Mouse (Mus musculus): ENCODE measurements around the gene Fiz1. TPM values are rescaled to one million over a fixed set of nuclear protein-coding genes. Genes with fewer than 3 reads are reported as not detected.

The Fiz1 gene
- polyA plus RNA-seq, 1 experiment from 2014 or later, result 37.7 TPM

DNA sequence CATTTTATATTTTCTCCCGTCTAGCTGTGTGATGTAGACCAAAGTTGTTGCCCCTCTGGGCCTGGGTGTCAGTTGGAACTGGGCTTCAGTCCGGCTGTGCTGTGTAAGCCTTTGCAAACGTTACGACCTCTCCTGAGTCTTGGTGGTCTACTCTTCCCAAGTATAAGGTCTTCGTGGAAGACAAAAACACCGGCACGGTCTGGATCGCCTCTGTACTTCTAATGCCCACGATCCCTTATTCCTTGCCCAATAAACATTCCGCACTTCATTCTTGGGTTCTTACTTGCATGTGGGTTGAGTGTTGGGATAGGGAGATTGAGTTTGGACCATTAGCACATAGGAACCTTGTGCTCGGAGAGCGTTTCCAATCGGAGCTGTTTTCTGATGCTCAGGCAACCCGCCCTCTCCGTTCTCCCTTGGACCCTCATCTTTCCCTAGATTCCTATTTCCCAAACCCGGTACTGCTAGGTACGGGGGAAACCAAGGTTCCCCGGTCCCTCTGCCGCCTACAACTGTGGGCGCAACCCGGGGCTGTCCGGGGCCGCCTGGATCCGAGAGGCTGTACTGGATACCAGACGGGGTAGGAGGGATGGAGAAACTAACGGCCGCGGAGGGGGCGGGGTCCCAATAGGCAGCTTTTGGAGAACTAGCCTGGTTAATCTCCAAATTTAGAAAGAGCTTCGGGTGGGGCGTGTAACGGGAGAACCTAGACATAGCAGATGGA lies 39.1 kb upstream of the Fiz1 start:
- Histone ChIP-seq H3K27me3 (peaks cover 45% of the 10 kb centered on the region), H3K27ac (no peak overlapping the region), H3K4me3 (peak overlapping the region; percentile 79), H3K9me3 (no peaks in the 10 kb centered on the region), H3K36me3 (no peaks in the 10 kb centered on the region), H3K4me2 (peak overlapping the region; percentile 82), H3K4me1 (peaks cover 61% of the 10 kb centered on the region), H3K9ac (peak overlapping the region; percentile 44; the same call in 1 of the 2 replicates)
- 10% methylated on average over 32 of the region's 32 CpGs for WGBS
- no peak for ATAC-seq (ENCODE audit: insufficient number of reproducible peaks, low FRiP score, low TSS enrichment, low read depth)

DNA sequence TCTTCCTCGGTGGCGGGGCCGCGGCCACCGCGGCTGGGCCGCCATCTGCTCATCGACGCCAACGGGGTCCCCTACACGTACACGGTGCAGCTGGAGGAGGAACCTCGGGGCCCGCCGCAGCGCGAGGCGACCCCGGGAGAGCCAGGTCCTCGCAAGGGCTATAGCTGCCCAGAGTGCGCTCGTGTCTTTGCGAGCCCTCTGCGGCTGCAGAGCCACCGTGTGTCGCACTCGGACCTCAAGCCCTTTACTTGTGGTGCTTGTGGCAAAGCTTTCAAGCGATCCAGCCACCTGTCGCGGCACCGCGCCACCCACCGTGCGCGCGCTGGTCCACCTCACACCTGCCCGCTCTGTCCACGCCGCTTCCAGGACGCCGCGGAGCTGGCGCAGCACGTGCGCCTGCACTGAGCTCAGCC lies 38.4 kb upstream of the Fiz1 start:
- Histone ChIP-seq H3K27me3 (peaks cover 45% of the 10 kb centered on the region), H3K4me3 (peak overlapping the region; percentile 79), H3K9ac (peak overlapping the region; percentile 78; the same call in 1 of the 2 replicates), H3K4me2 (peak overlapping the region; percentile 82), H3K4me1 (peaks cover 56% of the 10 kb centered on the region), H3K9me3 (no peaks in the 10 kb centered on the region), H3K36me3 (no peaks in the 10 kb centered on the region), H3K27ac (no peak overlapping the region)
- 4% methylated on average over 40 of the region's 45 CpGs for WGBS
- no peak for ATAC-seq (ENCODE audit: insufficient number of reproducible peaks, low FRiP score, low TSS enrichment, low read depth)

DNA sequence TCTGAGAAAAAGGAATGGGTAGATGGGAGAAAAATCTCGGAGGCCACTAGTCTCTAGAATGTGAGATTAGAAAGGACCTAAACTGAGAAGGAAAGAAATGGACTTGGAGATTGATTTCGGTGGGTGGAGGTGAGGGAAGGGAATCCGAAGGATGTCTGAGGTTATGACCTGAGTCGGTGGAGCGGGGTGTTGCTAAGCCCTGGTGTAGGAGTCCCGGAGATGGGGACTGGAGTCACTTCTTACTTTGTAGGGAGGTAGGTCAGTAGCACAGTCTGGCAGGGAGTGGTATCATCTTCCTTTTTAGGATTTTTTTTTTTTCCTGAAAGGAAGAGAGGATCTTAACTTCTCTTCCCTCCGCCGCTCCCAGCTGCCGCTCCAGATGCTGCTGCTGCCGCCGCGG lies 37.9 kb upstream of the Fiz1 start:
- H3K4me2 ChIP-seq, result peak overlapping the region; percentile 82
- H3K9ac ChIP-seq, result peak overlapping the region; percentile 78
- H3K27ac ChIP-seq, result no peak overlapping the region
- no peaks in the 10 kb centered on the region for H3K9me3 ChIP-seq
- WGBS, result 2% methylated on average over 10 of the region's 12 CpGs
- ATAC-seq (ENCODE audit: insufficient number of reproducible peaks, low FRiP score, low TSS enrichment, low read depth), result no peak
- peak overlapping the region; percentile 79 for H3K4me3 ChIP-seq
- peaks cover 51% of the 10 kb centered on the region for H3K4me1 ChIP-seq
- H3K27me3 ChIP-seq, result peaks cover 41% of the 10 kb centered on the region
- H3K36me3 ChIP-seq, result no peaks in the 10 kb centered on the region

DNA sequence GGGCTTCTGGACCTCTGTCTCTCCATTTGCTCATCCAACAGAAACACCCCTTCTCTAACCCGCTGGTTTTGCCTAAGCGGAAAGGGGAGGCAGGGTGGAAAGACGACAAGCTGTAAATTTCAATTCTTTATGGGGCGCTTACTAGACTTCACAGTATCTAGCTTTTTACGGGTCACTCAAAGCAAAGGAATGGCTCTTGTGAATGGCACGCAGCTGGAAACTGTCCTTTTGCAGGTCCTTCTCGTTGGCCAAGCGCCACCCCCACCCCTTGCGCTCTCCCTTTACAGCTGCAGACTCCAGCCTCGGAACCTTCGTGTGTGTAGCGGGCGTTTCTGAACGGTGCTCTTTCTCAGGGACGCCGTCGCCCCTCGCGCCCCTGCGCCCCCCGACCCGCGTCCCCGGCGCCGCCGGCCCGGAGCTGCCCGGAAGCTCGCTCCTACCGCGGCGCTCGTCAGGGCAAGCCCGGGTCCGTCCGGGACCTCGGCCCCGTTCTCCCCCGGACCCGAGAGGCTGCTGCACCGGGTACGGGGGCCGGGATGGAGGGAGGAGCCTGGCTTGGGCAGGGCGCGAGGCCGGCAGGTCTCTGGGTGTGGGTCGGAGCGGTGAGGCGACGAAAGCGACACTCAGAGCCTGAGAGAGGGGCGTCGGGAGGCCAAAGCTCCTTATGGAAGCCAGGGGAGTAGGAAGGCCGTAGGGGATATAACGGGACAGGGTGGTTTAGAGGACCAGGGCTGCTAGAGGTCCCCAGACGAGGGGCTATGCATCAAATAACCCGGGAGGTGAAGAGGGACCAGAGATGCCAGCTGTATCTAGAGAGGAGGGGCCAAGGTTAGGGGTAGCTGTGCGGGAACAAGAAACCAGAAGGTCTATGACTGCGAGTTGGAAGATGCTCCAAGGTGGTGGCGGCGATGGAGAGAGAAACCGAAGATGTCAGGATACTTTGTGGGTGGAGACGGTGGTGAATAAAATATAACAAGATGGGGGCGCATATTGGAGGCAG lies 37.0 kb upstream of the Fiz1 start, which contains the start of gene Zfp580:
Zfp580 (plus strand) TSS at position 346 of the 1,000 bp plus-strand sequence.
- peak within 1 kb of the TSS; percentile 82 for H3K4me2 ChIP-seq
- H3K27me3 ChIP-seq, result peaks cover 41% of the 10 kb centered on the region
- ATAC-seq (ENCODE audit: insufficient number of reproducible peaks, low FRiP score, low TSS enrichment, low read depth), result peak; percentile 65; the same call in 1 of the 2 replicates
- no peaks in the 10 kb centered on the region for H3K9me3 ChIP-seq
- under 1% methylated on average over 65 of the region's 65 CpGs for WGBS
- H3K27ac ChIP-seq, result peak within 1 kb of the TSS; percentile 80
- H3K36me3 ChIP-seq, result no peaks in the 10 kb centered on the region
- peak within 1 kb of the TSS; percentile 79 for H3K4me3 ChIP-seq
- H3K9ac ChIP-seq, result peak within 1 kb of the TSS; percentile 78
- peaks cover 44% of the 10 kb centered on the region for H3K4me1 ChIP-seq

GRCm38 (mm10) chr7:5047313-5047712 lies 32.8 kb upstream of the Fiz1 start:
- Histone ChIP-seq H3K9me3 (no peaks in the 10 kb centered on the region), H3K27me3 (peaks cover 4% of the 10 kb centered on the region; the same call in 1 of the 2 replicates), H3K36me3 (no peaks in the 10 kb centered on the region), H3K27ac (no peak overlapping the region), H3K9ac (no peak overlapping the region), H3K4me3 (no peak overlapping the region), H3K4me2 (no peak overlapping the region), H3K4me1 (peaks cover 14% of the 10 kb centered on the region)
- WGBS, result 23% methylated on average over 2 of the region's 2 CpGs
- no peak for ATAC-seq (ENCODE audit: insufficient number of reproducible peaks, low FRiP score, low TSS enrichment, low read depth)

- H3K27me3 ChIP-seq, result no peaks in the 10 kb centered on the region
- H3K27ac ChIP-seq, result no peak overlapping the region
- H3K9me3 ChIP-seq, result no peaks in the 10 kb centered on the region
- peaks cover 8% of the 10 kb centered on the region for H3K4me1 ChIP-seq
- H3K4me2 ChIP-seq, result no peak overlapping the region
- H3K9ac ChIP-seq, result no peak overlapping the region
- H3K4me3 ChIP-seq, result no peak overlapping the region
- 73% methylated on average over 2 of the region's 2 CpGs for WGBS
- ATAC-seq (ENCODE audit: insufficient number of reproducible peaks, low FRiP score, low TSS enrichment, low read depth), result no peak
- 0 out of 2 replicates have a peak, but pooled peaks cover 5% of the 10 kb centered on the region for H3K36me3 ChIP-seq
Measured at GRCm38 (mm10) chr7:5046112-5046511, 31.6 kb upstream of the Fiz1 start.

DNA sequence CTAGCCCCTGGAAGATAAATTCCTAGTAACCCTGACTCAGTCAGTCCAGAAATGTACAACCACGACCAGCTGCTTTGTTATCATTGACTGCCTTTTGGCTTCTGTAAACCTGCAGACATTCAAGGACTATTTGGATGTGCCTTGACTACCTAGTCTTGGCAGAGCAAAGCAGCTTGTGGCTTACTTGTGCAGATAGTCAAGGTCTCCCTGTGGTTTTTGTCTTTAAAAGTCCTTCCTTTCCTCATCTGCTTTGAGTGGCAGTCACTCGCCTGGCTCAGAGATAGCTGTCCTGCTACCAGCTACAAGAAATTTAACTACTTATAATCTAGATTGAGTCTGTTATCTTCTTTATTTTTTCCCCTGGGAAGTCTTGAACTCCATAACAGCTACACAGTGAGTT lies 30.5 kb upstream of the Fiz1 start:
- Histone ChIP-seq H3K4me2 (no peak overlapping the region), H3K27me3 (no peaks in the 10 kb centered on the region), H3K9ac (no peak overlapping the region), H3K4me1 (no peaks in the 10 kb centered on the region), H3K27ac (no peak overlapping the region), H3K4me3 (no peak overlapping the region), H3K36me3 (0 out of 2 replicates have a peak, but pooled peaks cover 5% of the 10 kb centered on the region), H3K9me3 (no peaks in the 10 kb centered on the region)
- ATAC-seq (ENCODE audit: insufficient number of reproducible peaks, low FRiP score, low TSS enrichment, low read depth), result no peak
- WGBS, result 82% methylated on average over 2 of the region's 2 CpGs

- Histone ChIP-seq H3K27me3 (no peaks in the 10 kb centered on the region), H3K9me3 (0 out of 2 replicates have a peak, but pooled peaks cover 7% of the 10 kb centered on the region), H3K4me2 (peak overlapping the region; percentile 46), H3K27ac (peak overlapping the region; percentile 98), H3K4me1 (peaks cover 3% of the 10 kb centered on the region; the same call in 1 of the 2 replicates), H3K36me3 (peaks cover 33% of the 10 kb centered on the region), H3K9ac (peak overlapping the region; percentile 71; the same call in 1 of the 2 replicates), H3K4me3 (peak overlapping the region; percentile 70)
- ATAC-seq (ENCODE audit: insufficient number of reproducible peaks, low FRiP score, low TSS enrichment, low read depth), result no peak
- 27% methylated on average over 5 of the region's 5 CpGs for WGBS
Measured at GRCm38 (mm10) chr7:5038940-5039339, 24.4 kb upstream of the Fiz1 start.

GRCm38 (mm10) chr7:5038109-5038732 lies 23.7 kb upstream of the Fiz1 start, which contains the start of gene Zfp784:
Zfp784 (minus strand) TSS chr7:5038446.
- Histone ChIP-seq H3K9ac (peak within 1 kb of the TSS; percentile 71), H3K4me2 (peak within 1 kb of the TSS; percentile 46), H3K36me3 (peaks cover 40% of the 10 kb centered on the region), H3K4me1 (peaks cover 3% of the 10 kb centered on the region; the same call in 1 of the 2 replicates), H3K9me3 (0 out of 2 replicates have a peak, but pooled peaks cover 7% of the 10 kb centered on the region), H3K27ac (peak within 1 kb of the TSS; percentile 98), H3K4me3 (peak within 1 kb of the TSS; percentile 70), H3K27me3 (no peaks in the 10 kb centered on the region)
- under 1% methylated on average over 48 of the region's 48 CpGs for WGBS
- ATAC-seq (ENCODE audit: insufficient number of reproducible peaks, low FRiP score, low TSS enrichment, low read depth), result peak; percentile 92

- Histone ChIP-seq H3K4me3 (peak overlapping the region; percentile 70), H3K27me3 (no peaks in the 10 kb centered on the region), H3K27ac (peak overlapping the region; percentile 98; the same call in 1 of the 2 replicates), H3K9me3 (0 out of 2 replicates have a peak, but pooled peaks cover 7% of the 10 kb centered on the region), H3K36me3 (peaks cover 48% of the 10 kb centered on the region), H3K9ac (no peak overlapping the region; the same call in 1 of the 2 replicates), H3K4me2 (peak overlapping the region; percentile 46), H3K4me1 (peaks cover 3% of the 10 kb centered on the region; the same call in 1 of the 2 replicates)
- no peak for ATAC-seq (ENCODE audit: insufficient number of reproducible peaks, low FRiP score, low TSS enrichment, low read depth)
- WGBS, result 89% methylated on average over 8 of the region's 8 CpGs
Measured at GRCm38 (mm10) chr7:5037467-5037866, 23.0 kb upstream of the Fiz1 start.

DNA sequence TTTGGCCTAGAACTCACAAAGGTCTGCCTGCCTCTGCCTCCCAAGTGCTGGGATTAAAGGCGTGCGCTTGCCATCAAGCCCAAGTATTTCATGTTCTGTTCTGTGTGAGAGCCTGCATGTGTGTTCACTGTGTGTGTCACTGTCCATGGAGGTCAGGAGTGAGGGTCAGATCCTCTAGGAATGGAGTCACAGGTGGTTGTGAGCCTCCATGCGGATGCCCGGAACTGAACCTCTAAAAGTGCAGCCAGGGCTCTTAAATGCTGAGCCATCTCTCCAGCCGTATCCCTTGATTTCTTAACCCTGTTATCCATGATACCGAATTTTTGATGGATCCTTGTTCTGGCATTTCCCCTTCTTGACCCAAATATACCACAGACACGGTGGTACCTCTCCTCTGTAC lies 22.5 kb upstream of the Fiz1 start:
- no peak overlapping the region for H3K4me2 ChIP-seq
- H3K4me1 ChIP-seq, result peaks cover 3% of the 10 kb centered on the region; the same call in 1 of the 2 replicates
- no peak for ATAC-seq (ENCODE audit: insufficient number of reproducible peaks, low FRiP score, low TSS enrichment, low read depth)
- H3K27ac ChIP-seq, result no peak overlapping the region
- H3K4me3 ChIP-seq, result no peak overlapping the region
- 92% methylated on average over 7 of the region's 7 CpGs for WGBS
- peaks cover 52% of the 10 kb centered on the region for H3K36me3 ChIP-seq
- H3K9ac ChIP-seq, result no peak overlapping the region
- H3K9me3 ChIP-seq, result peaks cover 7% of the 10 kb centered on the region; the same call in 1 of the 2 replicates
- H3K27me3 ChIP-seq, result no peaks in the 10 kb centered on the region

All from limb, embryonic 15.5 days (tissue).